Mouse (Mus musculus) thymus, postnatal 36 days (tissue): Measurements from ENCODE around the gene Dynlrb2.
A peak's percentile ranks its signal among the peaks of the same experiment; 100 is the strongest.

Experiments used
- DNase-seq, 2 experiments: peaks; one replicate each; pipeline ENCODE4 v3.0.0; 2022; ENCODE audit warnings: mixed read lengths in 2 of 2

The Dynlrb2 gene

DNA sequence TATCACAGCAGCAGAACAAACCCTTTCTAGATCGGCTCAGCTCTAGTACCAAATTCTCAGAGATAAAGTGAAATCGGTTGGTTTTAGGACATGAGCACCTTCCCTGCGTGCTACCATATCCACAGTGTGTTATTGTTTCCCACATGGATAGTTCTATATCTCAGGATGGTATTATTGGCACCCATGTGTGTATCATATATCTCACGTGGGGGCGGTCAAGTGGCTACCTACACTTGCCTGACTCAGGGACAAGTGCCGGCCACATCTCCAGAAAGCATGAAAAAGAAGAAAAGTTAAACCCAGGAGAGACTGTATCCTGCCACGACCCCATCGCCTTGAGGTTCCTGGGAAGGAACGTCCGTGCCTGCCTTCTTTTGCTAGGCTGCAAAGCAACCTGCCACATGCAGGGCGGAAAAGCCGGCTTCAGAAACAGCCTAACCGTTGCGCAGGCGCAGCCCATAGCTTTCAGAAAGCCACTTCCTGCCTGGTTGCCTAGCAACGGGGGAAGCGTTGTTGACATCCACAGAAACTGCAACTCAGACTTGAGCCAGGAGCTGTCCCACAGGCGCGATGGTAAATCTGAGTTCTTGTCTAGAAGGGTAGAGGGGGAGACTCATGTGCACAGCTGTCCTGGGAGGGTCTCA, at the start of gene Dynlrb2:
Gene Dynlrb2 (plus strand): TSS at position 498 of the 644 bp plus-strand sequence.
- peak; percentile 95 to 97 for DNase-seq

DNA sequence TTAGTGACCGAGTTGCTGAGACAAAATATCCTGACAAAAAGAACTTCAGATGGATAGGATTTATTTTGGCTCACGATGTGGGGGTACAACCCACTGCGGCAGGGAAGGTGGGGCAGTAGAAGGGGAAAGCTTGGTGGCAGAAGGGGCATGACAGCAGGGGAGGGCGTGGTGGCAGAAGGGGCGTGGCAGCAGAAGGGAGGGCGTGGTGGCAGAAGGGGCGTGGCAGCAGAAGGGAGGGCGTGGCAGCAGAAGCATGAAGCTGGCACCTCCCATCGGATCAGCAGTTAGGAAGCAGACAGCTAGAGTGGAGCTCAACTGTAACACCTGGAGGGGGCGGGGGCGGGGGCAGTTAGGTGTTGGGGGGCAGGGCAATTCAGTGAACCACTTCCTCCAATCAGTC, 46.2 kb upstream of the Dynlrb2 start:
- DNase-seq, result peak in 1 of 2 experiments; percentile 19

DNA sequence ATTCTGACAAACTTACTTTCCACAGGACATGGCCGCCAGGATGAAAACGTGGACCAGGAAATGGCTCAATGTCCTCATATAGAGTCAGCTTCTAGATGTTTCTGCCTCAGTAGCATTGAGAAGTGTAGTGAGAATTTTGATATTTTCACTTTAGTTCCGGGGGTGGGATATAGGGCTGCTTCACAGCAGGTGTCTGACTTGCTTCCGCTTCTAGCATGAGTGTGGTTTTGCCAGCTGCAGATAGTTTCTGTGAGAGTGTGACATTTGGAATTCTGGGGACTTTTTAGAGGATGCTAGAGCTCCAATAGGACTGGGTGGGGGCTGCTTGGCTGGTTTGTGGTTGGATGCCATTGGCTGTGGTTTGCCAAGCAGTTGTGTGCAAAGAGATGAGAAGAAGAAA, 43.3 kb upstream of the Dynlrb2 start:
- DNase-seq, result peak in 1 of 2 experiments; percentile 30

DNA sequence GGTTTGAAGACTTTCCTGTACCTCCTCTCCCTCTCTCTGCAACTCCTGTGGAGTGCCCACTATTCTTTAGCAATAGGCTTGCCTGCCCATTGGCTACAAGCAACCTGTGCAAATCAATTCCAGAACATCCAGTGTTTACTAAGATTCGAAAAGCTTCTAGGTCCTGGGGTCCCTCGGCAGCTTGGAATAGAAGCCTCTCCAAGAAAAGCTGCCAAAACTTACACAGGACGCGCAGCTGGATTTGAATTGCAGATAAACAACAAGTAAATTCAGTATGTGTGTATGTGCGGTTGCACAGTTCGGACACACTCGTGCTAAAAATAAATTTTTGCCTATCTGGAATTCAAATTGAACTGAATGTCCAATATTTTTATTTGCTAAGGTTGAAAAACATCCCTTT, 38.2 kb upstream of the Dynlrb2 start:
- no peak for DNase-seq

DNA sequence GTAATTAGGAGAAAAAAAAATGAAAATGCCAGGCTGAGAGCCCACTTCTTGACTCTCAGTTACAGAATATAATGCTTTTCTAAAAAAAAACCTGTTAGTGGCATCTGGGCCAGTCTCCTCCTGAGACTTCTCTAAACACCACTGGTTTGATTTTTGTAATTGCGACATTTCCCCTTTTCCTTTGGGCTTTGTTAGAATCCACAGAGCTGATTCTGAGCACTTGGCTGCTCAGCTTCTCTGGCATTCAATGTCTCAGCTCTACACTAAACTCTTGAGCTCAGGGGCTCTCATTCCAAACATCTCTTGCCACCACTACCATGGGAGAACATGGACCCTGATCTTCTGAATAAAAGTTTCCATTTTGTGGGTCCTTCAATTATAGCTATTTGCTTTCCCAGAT, 37.7 kb upstream of the Dynlrb2 start:
- DNase-seq, result no peak

DNA sequence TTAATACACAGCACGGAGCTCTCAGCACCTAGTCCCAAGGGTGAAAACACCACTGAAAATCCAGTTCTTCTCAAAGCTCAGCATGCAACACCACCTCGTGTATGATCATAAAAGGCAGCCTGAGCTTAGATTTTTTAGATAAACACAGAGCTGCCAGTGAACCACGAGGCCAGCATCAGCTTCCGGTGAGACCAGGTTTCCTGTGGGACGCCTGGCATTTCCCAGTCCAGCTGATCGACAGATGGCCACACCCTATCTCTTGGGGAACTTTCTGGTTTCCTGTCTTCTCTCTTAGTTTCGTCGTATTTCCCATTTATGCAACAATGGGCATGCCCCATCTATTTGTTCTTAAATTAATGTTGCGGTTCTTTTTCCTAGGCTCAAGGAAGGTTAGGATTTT, 26.8 kb upstream of the Dynlrb2 start:
- DNase-seq, result no peak

DNA sequence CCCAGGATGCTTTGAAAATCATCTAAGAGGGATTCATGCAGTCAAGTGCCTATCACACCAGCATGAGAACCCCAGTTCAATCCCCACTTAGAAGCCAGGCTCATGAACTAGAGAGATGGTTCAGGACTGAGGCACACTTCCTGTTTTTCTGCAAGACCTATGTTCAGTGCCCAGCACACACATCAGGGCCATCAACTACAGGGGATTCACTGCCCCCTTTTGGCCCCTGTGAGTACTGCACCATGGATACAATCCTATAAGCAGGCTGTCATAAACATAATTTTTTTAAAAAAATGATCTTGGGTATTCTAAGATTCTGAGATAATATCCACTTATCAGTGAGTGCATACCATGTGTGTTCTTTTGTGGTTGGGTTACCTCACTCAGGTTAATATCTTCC, 26.1 kb upstream of the Dynlrb2 start:
- peak; percentile 24 to 29 for DNase-seq

DNA sequence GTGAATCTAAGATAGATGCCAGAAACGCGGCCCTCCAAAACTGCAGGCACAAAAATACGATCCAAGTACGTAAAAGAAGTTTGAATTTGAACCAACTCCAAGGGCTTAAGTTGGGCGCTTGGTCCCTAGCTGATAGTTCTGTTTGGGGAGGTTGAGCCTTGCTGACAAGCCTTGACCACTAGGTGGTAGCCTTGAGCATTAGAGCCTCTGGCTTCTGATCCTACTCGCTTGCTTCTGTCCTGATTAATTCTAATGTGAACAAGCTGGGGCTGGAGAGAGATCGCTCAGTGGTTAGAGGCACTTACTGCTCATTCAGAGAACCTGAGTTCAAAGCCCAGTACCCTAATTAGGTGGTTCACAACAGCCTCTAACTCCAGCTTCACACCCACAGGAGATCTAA, 23.9 kb upstream of the Dynlrb2 start:
- DNase-seq, result peak; percentile 56 to 57

DNA sequence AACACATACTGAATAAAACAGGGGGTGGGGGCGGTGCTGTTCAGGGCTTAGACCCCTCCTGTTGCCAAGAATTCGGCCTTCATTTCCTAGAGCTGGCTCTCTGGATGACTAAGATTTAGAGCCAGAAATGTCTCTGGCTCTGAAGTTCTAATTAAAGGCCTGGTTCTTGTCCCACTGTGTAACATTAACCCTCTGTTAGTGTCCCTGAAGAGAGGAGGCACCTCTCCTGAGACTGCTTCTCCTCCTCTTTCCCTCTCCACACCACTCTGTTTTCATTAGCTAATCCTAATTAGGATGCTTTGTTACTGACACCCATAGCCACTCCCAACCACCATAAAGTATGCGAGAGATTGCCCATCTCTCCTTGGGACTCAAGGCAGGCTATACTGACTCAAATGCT, 22.0 kb upstream of the Dynlrb2 start:
- DNase-seq, result no peak

DNA sequence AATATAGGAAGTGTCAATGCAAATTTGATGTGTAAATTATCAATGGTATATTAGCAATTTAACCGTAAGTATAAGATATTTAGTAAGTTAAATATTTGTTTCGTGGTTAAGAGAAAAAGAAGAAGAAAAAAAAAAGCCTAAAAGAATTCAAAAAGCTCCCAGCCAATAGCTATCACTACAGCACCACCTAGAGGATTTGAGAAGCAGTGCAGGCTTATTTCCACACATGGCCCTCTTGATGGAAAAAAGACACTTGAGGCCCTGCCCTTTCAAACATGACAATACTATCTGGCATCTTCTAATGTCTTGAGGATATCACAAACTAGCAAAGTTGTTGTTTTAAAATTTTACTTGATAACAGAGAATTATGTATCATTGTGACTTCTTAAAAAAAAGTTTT, 20.7 kb upstream of the Dynlrb2 start:
- DNase-seq, result no peak

DNA sequence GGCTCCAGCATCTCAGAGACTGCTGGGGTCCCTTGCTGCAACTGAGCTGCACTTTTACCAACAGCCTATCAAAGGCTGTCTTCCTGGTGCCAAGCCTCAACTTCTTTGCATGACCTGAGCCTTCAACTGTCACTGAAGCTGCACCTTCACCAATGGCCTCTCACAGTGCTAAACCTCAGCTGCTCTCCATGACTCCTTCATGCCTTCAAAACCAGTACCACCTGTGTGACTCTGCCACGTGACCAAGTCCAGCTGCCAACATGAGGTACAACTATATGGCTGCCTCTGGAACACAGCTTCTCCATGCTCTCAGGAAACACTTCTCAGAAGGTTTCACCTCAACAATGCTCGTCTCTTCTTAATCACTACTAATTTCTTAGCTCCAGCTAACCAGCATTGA, 16.2 kb upstream of the Dynlrb2 start:
- DNase-seq, result peak; percentile 32 to 69

DNA sequence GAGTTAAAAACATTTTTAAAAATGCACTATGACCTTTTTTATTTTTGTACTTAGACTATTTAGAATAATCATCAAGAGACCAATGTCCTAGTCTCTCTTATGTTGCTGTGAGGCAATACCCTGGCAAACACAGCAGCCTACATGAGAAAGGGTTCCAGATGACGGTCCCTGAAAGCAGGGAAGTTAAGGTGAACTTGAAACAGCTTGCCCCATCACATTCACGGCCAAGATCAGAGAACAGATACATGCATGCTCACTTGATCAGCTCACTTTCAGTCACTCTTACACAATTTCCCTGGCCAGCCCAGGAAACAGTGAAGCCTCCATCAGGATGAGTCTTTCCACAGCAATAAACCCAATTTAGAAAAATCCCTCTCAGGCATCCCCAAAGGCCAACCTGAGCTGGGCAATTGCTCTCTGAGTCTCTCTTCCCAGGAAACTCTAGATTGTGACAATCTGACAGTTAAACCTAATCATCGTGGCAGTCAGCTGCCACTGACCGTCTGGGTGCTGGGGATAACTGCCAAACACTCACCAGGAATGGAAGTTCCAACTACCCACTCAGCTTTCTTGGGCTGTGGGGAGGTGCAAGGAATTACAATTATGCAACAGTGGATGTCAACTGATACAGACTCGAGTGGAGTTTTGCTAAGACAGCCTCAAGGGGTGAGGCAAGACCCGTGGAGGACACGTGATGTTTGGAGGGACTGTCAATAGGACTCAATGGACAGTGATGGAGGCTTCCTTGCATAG, 4.5 kb upstream of the Dynlrb2 start:
- no peak for DNase-seq

DNA sequence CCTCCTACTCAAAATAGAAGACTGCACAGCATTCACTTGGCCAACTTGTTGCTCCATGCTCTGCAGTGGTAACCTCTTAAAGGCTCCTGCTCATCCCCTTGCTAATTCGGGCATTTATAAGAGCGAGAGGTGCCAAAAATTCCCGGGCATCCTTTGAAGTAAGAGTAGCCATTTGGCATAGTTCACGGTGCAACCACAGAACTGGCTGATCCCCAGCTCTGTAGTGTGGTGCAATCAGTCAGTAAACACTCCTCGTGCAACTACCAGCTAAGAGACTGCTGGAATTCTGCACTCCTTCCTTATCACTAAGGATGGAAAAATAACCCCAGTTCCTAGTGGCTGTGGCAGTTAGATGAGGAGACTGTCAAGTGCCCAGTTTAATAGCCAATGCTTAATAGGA, 3.9 kb downstream of the Dynlrb2 start:
- DNase-seq, result no peak

DNA sequence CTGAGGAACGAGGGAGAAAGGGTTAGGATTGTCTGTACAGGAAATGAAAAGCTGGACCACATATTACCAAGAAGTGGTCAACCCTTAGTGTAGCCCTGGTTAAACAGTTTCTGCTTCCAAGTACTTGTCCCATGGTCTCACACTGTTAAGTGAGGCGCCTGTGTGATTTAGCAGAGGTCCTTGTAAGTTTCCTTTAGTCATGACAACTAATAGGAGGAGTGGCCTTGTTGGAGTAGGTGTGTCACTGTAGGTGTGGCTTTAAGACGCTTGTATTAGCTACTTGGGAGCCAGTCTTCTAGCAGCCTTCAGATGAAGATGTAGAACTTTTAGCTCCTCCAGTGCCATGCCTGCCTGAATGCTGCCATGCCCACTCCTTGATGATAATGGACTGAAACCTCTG, 4.5 kb downstream of the Dynlrb2 start:
- DNase-seq, result no peak

DNA sequence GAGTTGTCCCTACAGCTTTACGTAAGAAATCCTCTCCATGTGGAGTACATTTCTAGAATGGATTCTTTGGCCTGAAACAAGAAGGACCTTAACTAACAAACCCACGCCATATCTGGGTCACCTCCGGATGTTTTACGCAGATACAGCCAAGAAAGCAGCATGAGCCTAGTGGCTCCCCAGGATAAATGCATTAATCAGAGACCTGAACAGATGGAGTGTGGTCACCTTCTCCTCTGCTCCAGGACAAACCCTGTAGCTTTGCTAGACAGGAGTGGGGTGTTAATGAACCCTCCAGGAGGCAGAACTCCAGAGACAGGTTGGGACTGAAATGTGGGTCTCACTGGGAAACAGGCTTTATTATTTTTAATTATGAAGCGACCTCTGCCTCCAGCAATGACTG, 14.9 kb downstream of the Dynlrb2 start:
- no peak for DNase-seq

DNA sequence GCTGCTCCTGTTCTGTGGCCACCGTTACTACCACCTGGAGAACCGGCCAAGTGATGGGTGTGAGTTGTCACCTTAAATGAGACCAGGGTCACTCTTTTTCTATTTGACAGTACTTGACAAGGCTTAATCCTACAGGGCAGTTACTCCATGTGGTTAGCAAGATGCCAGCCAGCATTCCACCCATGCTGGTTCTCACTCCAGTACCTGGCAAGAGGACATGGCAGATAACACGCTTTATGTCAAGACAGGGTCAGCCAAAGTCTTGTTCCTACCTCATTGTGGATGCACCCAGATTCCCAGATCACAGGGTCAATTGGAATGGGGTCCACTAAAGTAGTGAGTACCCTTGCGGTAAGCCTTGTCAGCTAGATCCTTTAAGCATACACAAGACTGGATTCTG, 16.4 kb downstream of the Dynlrb2 start:
- DNase-seq, result no peak

DNA sequence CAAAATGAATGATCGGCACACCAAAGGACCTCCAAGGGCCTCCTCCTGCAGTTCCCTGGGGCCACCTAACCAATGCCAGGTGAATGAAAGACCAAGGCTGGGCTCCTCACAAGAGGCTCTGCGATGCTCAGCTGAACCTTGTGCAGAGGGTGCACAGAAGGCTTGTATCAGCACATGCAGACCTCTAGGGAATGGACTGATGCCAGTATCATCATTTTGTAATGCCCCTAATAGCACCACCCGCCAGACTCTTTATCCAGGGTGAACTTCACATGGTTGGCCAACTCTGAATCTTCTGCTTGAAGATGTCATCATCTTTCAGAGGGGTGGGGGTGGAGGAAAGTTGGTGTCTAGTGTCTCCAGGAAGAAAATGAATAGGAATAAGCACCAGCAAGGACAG, 16.9 kb downstream of the Dynlrb2 start:
- no peak for DNase-seq

DNA sequence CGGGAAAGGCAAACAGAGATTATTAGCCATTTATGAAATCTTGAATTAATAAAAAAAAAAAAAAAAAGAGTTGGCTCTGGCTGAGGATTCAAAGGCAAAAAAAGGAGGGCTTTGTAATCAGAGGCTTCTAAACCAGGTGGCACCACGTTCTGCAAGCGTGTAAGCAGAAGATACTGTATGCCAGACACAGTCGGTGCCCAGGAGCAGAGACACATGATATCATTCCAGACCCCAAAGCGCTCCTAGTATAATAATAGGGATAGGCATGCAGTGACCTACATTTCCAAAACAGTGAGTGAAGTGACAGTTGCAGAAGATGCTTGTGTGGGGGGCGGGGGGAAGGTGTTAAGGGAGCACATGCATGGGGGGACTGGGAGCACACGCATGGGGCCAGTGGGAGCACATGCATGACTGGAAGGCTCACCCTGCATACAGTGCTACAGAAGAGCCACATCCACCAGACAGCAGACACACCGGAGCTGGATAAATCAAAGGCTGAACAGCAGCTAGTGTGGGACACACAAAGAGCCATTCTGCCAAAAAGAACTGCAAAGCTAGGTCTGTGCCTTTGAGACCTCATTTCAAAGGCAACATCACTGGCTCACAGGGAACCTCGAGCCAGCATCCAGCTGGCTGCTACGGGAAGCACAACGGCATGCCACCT, 17.5 kb downstream of the Dynlrb2 start:
- no peak for DNase-seq

DNA sequence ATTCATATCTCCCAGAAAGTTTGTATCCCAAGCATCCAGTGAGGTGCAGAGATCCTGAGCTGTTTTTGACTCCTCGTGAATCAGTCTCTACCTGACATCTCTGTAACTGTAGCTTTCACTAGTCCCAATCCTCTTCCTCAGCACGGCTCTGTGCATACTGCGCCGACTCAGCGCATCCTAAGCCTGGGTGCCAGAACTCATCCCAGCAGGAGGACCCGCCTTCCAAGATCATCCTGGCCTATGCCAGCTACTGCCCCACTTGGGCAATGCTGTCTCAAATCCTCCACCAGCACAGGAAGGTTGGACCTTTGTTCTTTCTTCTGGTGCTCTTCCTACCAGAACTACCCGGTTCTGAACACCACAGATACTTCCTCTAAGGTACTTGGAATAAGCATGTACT, 20.1 kb downstream of the Dynlrb2 start:
- DNase-seq, result no peak

DNA sequence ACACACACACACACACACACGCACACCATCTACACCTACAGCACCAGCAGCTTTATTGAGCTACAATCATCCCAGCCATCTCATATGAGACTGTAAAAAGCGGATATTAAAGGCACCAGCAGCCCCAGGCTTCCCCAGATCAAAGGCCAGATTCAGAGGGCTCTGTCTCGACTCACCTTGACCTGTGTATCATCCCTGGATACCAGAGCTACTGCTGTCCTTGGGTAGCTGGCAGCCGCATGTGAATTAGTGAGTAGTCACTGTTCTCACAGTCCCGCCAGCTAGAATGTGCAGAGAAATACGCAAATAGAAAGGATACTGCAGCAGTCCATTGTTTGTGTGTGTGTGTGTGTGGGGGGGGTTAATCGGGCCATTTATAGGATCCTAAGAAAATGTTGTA, 24.0 kb downstream of the Dynlrb2 start:
- DNase-seq, result no peak

DNA sequence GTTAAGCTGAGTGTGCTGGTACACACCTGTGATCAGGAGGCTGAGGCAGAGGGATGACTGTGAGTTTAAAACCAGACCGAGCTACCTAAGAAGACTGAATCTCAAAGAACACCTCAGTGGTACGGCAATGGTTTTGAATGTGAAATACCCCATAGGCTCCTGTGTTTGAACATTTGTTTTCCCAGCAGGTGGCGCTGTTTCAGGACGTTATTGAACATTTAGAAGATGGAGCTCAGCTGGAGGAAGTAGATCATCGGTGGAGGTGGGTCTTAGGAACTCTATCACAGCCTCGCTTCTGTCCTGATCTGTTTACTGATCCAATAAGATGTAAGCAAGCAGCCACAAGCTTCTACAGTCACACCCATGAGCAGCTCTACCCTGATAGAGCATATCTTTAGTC, 28.3 kb downstream of the Dynlrb2 start:
- DNase-seq, result no peak

DNA sequence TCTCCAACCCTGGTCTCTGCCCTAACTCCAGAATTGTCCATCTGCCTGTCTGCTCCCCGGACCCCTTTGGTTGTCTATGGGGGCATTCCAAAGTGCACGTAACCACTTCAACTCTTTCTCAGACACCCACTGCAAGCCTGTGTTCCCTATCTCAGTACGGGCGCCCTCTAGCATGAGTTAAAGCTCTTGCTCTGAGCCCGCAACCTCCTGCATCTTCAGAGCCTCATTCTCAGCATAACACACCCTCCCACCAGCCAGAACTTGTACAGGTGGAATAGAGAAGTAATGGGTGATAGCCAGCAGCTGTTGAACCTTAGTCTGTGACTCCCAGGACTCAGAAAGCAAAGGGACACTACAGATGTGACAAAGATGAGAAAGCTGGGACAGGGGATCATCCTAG, 32.0 kb downstream of the Dynlrb2 start:
- peak in 1 of 2 experiments; percentile 4 for DNase-seq

DNA sequence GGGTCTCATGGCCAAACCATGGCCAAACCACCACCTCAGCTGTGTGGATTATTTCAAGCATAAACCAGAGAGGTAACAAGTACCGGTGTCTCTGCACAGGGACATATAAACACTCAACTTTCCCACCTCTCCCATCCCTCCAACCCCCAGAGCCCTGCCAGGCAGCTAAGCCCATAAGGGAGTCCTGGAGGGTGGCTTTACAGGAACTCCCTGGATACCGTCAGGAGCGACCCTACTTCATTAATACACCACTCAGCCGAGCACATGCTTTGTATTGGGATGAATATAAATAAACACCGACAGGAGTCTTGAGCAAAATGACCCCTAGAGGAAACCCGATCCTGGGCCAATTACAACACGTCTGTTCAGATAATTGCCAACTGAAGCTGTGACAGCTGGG, 34.0 kb downstream of the Dynlrb2 start:
- no peak for DNase-seq

DNA sequence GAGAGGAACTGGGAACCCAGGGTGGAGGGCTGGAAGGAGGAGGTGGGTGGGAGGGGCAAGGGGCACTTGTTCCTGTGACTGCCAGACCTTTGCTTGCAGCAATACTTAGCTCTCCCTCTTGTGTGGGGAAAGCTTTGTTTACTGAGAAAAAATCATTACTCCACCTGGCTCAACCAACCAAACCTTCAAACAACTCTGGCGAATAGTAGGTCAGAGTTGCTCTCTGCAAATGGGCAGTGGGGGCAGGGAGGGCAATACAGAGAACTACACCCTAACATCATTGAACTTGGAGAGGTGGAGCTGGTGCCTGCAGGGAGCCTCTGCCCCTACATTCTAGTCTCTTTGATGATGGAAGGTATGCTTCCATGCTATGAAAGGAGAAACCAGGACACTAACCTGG, 35.4 kb downstream of the Dynlrb2 start:
- DNase-seq, result no peak
